Mouse (Mus musculus) limb, embryonic 15.5 days (tissue): ENCODE data around the gene Usp37. TPM values are rescaled to one million over a fixed set of nuclear protein-coding genes. Genes with fewer than 3 reads are reported as not detected.

Source experiments
- ATAC-seq: fragments of 200-750 bp; cut with Nextera tagmentation; 2 replicates; pipeline ENCODE4 v1.8.0; 2017; ENCODE audit warnings: low read depth, moderate TSS enrichment; ENCODE audit not compliant: insufficient number of reproducible peaks, low FRiP score, low TSS enrichment
- H3K27ac ChIP-seq: fragments of 300-500 bp; sonication (generic); 2 replicates; pipeline ENCODE4 v1.5.1; 2015; ENCODE audit warnings: moderate library complexity, mild to moderate bottlenecking, inconsistent platforms
- H3K27me3 ChIP-seq: fragments of 300-500 bp; sonication (generic); 2 replicates; pipeline ENCODE4 v1.6.1; 2015; ENCODE audit warnings: inconsistent platforms
- H3K36me3 ChIP-seq: fragments of 300-500 bp; sonication (generic); 2 replicates; pipeline ENCODE4 v1.6.1; 2015; ENCODE audit warnings: inconsistent platforms
- H3K4me1 ChIP-seq: fragments of 300-500 bp; sonication (generic); 2 replicates; pipeline ENCODE4 v1.6.1; 2015; ENCODE audit warnings: inconsistent platforms
- H3K4me2 ChIP-seq: fragments of 300-500 bp; sonication (generic); 2 replicates; pipeline ENCODE4 v1.6.1; 2015; ENCODE audit warnings: mild to moderate bottlenecking, inconsistent platforms
- H3K4me3 ChIP-seq: fragments of 300-500 bp; sonication (generic); 2 replicates; pipeline ENCODE4 v1.5.1; 2015; ENCODE audit warnings: mild to moderate bottlenecking, inconsistent platforms
- H3K9ac ChIP-seq: fragments of 300-500 bp; sonication (generic); 2 replicates; pipeline ENCODE4 v1.6.1; 2015; ENCODE audit warnings: inconsistent platforms
- H3K9me3 ChIP-seq: fragments of 300-500 bp; sonication (generic); 2 replicates; pipeline ENCODE4 v1.6.1; 2016; ENCODE audit warnings: inconsistent platforms
- WGBS: fragments of 180-500 bp; shearing (Covaris S2); methylation state at CpG from one replicate; pipeline ENCODE4 v1.1.7; 2015; 5-methylcytosine and 5-hydroxymethylcytosine counted together
- polyA plus RNA-seq: library from polyadenylated mRNA; unstranded; fragments of >200 nt; fragmentation: Nextera tagmentation; extraction: Ambion mirVana; gene quantifications from 2 replicates; pipeline ENCODE4 v1.2.1, GENCODE M21; 2015

Usp37 gene
- polyA plus RNA-seq, 1 experiment from 2014 or later = 30.5 TPM

DNA sequence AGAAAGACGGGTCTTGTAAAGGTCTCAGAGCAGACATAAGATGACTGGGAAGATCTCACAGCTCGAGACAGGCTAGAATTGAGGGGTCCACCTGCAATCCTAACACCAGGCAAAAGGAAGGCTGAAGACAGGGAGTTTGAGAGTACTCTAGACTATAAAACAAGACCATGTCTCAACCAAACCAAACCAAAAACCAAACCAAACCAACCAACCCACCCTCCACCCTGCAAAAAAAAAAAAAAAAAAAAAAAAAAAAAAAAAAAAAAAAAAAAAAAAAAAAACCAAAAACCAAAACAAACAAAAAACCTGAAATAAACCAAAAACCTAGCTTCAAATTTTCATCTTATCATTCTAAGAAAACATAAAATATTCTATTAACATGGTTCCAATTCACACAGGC, 99.5 kb downstream of the Usp37 start:
- Histone ChIP-seq H3K9ac (no peak overlapping the region), H3K27me3 (no peaks in the 10 kb centered on the region), H3K27ac (no peak overlapping the region), H3K4me3 (no peak overlapping the region), H3K4me2 (no peak overlapping the region), H3K36me3 (peaks cover 68% of the 10 kb centered on the region), H3K4me1 (no peaks in the 10 kb centered on the region), H3K9me3 (no peaks in the 10 kb centered on the region)
- WGBS = 93% methylated on average over 2 of the region's 2 CpGs
- ATAC-seq = no peak

DNA sequence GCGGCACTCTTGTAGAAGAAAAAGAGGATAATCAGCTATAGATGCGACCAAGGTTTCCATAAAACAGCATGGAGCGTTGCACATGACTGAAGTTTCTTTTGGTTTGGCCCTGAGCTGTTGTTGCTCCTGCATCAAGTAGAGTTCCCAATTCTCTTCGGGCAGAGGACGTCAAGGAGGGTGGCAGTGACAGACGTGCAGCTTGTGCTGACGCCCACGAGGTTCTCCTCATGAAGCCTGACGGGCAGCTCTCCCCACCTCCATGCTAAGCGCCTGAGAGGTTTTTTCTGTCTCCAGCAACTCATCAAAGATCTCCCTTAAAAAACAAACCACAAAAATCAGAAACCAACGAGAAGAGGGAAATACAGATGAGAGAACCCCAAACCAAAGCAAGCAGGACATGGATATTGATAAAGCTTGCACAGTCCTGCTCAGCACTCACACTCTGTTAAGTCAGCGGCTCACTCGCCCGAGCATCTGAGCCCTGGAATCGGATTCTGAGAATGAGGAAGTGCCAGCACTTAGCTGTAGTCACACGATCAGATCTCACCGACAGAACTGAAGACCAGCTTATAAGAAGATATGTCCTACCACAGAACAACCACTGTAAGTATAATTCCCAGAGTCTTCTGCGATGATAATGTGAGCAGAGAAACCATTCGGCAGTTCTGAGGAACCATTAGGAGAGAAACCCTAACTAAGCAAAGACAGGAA, 104.8 kb downstream of the Usp37 start:
- 86% methylated on average over 19 of the region's 19 CpGs for WGBS
- Histone ChIP-seq H3K4me1 (no peaks in the 10 kb centered on the region), H3K4me2 (no peak overlapping the region), H3K4me3 (no peak overlapping the region), H3K9me3 (no peaks in the 10 kb centered on the region), H3K36me3 (peaks cover 61% of the 10 kb centered on the region), H3K27ac (no peak overlapping the region), H3K27me3 (no peaks in the 10 kb centered on the region), H3K9ac (no peak overlapping the region)
- ATAC-seq = no peak

DNA sequence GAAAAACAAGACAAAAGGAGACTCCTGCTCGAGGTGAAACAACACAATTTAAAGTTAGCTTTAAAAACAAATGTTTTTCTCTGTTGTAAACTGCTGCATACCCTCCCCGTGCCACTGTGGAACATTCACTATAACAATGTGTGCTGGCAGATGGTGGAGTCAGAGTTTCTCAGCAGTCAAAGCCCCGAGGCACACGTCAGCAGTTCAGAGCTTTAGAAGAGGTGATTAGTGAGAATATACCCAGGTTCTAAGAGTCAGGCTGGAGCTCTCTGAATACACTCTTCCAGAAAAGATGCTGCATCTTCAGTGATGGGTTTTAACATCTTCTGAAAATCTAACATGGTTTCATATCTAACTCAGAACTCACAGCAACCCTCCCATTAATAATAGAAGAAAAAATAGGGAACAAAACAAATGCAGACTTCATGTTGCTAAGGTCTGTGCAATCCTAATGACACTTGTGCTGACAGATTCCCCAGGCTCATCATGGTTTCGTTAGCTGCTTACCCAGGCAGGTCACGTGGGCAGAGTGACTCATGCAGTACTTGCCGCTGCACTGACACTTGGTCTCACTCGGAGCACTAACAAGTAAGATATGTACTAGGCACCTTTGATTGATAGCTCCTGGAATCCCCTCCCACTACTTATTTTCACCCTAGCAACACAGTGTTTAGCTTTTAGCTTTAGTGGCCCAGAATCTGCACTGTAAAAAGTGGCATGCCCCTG, 106.2 kb downstream of the Usp37 start:
- Histone ChIP-seq H3K36me3 (peaks cover 66% of the 10 kb centered on the region), H3K9ac (no peak overlapping the region), H3K9me3 (no peaks in the 10 kb centered on the region), H3K27ac (no peak overlapping the region), H3K4me2 (no peak overlapping the region), H3K4me1 (no peaks in the 10 kb centered on the region), H3K27me3 (no peaks in the 10 kb centered on the region), H3K4me3 (no peak overlapping the region)
- no peak for ATAC-seq
- WGBS = 62% methylated on average over 8 of the region's 8 CpGs

DNA sequence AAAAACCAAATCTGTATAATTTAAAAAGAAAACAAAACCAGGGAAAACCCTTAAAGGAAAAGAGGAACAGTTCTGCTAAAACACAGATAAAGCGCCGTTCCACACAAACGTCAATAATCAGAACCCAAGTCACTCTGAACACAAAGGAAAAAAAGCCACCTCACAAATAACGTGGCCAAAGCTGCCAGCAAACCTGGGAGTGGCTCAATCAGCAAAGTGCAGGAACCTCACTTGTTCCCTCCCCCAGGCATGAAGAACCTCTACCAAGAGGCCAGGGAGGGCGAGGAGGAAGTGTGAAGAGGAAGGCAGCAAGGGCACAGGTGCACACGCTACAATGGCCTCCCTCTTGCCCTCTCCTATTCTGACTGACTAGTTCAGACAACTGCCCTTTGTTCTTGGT, 108.5 kb downstream of the Usp37 start:
- peaks cover 55% of the 10 kb centered on the region for H3K36me3 ChIP-seq

DNA sequence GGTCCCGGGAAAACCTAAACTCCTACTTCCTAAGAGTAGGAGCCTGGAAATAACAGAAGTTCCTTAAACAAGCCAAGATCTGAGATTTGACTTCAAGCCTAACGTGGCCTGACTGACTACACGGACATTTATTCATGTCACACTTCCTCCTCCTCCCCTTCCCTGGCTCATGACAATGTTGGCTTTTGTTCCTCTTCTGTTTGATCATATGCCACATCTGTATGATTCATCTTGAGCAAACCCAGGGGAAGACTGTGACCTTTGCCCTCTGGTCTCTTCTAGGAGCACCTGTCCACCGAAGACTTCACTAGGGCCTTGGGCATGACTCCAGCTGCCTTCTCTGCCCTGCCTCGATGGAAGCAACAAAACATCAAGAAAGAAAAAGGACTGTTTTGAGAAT, 109.5 kb downstream of the Usp37 start:
- no peak overlapping the region for H3K4me2 ChIP-seq
- WGBS = 62% methylated on average over 5 of the region's 5 CpGs
- H3K4me3 ChIP-seq = no peak overlapping the region
- no peak overlapping the region for H3K9ac ChIP-seq
- H3K4me1 ChIP-seq = no peaks in the 10 kb centered on the region
- H3K27ac ChIP-seq = no peak overlapping the region; the same call in 1 of the 2 replicates
- H3K9me3 ChIP-seq = no peaks in the 10 kb centered on the region
- ATAC-seq = no peak
- H3K36me3 ChIP-seq = peaks cover 47% of the 10 kb centered on the region
- no peaks in the 10 kb centered on the region for H3K27me3 ChIP-seq

More for the DNA sequence above, 108.5 kb downstream of the Usp37 start:
- Histone ChIP-seq H3K27me3 (no peaks in the 10 kb centered on the region), H3K9ac (no peak overlapping the region), H3K9me3 (no peaks in the 10 kb centered on the region), H3K4me1 (no peaks in the 10 kb centered on the region), H3K4me3 (no peak overlapping the region), H3K27ac (no peak overlapping the region), H3K4me2 (no peak overlapping the region)
- WGBS = 83% methylated on average over 6 of the region's 6 CpGs
- ATAC-seq = no peak

DNA sequence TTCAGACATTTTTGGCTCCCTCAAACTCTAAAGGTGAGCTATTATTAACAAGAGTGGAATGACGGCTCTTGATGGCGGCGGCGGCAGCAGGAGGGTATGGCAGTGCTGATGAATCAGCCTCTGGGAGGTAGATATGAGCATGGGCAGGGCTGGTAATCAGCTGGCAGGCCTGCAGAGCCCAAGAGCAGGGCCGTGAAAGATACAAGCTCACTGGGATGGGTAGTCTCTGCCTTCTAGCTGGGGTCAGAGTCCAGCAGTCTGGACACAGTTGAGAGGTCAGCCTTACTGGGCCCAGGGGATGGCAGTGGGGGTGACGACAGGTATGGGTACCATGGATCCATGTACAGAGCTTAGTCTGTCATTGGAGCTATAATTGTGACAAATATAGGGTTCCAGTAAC, 110.9 kb downstream of the Usp37 start:
- Histone ChIP-seq H3K4me3 (no peak overlapping the region), H3K4me1 (no peaks in the 10 kb centered on the region), H3K4me2 (no peak overlapping the region), H3K9ac (no peak overlapping the region), H3K36me3 (peaks cover 39% of the 10 kb centered on the region), H3K9me3 (no peaks in the 10 kb centered on the region), H3K27me3 (no peaks in the 10 kb centered on the region), H3K27ac (no peak overlapping the region)
- 86% methylated on average over 6 of the region's 6 CpGs for WGBS
- ATAC-seq = no peak

DNA sequence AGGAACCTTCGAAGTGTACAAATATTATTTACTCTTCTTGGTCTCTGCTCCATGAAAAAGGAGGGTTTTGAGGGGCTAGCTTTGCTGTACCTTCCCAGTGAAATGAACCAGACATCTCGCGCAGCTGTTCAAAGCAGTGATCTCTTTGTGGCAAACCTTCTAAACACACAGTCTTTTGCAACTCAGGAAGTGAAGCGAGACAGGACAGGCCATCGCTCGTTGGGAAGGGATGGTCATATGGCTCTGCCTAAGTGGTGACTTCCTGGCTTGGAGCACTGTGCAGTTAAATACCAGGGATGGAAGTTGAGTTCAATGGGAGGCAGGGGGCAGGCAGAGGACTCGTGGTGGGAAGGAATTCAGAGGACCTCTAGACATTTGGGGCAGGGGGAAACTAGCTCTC, 118.2 kb downstream of the Usp37 start:
- WGBS = 69% methylated on average over 7 of the region's 7 CpGs
- no peak for ATAC-seq
- no peaks in the 10 kb centered on the region for H3K36me3 ChIP-seq

DNA sequence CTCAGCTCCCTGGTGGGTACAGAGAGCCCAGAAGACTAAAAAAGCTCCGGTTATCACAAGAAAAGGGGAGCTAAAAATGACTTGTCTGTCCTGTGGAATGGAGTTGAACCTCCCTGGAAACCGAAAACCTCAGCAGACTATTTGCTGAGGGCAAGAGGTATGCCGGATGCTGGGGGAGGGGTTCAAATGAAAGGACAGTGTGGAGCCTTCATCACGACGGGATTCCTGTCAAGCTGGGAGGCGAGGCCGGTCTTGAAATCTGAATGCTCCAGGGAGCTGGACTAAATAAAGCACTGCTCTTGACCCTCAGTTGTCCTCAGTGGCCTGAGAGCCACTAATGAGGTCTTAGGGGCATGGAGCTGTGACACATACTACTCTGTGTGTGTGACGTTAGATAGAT, 120.9 kb downstream of the Usp37 start:
- H3K36me3 ChIP-seq = no peaks in the 10 kb centered on the region
- H3K27ac ChIP-seq = no peak overlapping the region
- no peaks in the 10 kb centered on the region for H3K27me3 ChIP-seq
- no peak overlapping the region for H3K4me3 ChIP-seq
- WGBS = 42% methylated on average over 8 of the region's 8 CpGs
- no peak overlapping the region for H3K4me2 ChIP-seq
- no peaks in the 10 kb centered on the region for H3K4me1 ChIP-seq
- no peak overlapping the region for H3K9ac ChIP-seq
- no peak for ATAC-seq
- H3K9me3 ChIP-seq = no peaks in the 10 kb centered on the region

More for the DNA sequence above, 118.2 kb downstream of the Usp37 start:
- Histone ChIP-seq H3K4me2 (no peak overlapping the region), H3K27ac (no peak overlapping the region), H3K4me3 (no peak overlapping the region), H3K9me3 (no peaks in the 10 kb centered on the region), H3K9ac (no peak overlapping the region), H3K27me3 (no peaks in the 10 kb centered on the region), H3K4me1 (no peaks in the 10 kb centered on the region)

DNA sequence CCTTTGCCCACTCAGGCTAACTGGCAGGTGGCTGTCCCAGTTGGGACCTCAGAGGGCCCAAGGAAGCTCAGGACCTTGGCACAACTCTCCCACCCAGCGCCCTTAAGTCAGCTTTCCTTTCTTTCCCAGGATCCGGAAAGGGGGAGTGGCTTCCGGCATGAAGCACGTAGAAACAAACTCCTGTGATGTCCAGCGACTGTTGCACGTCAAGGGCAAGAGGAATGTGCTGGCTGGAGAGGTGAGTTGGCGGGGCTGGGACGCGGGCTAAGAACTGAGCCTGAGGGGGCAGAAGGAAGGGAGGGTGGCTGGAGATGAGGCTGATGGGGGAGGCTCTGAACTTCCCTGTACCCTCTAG, 124.7 kb downstream of the Usp37 start:
- H3K4me2 ChIP-seq = no peak overlapping the region
- no peaks in the 10 kb centered on the region for H3K36me3 ChIP-seq
- 66% methylated on average over 9 of the region's 9 CpGs for WGBS
- no peak overlapping the region for H3K9ac ChIP-seq
- no peaks in the 10 kb centered on the region for H3K9me3 ChIP-seq
- H3K27me3 ChIP-seq = no peaks in the 10 kb centered on the region
- no peaks in the 10 kb centered on the region for H3K4me1 ChIP-seq
- ATAC-seq = no peak
- no peak overlapping the region for H3K4me3 ChIP-seq
- H3K27ac ChIP-seq = no peak overlapping the region

DNA sequence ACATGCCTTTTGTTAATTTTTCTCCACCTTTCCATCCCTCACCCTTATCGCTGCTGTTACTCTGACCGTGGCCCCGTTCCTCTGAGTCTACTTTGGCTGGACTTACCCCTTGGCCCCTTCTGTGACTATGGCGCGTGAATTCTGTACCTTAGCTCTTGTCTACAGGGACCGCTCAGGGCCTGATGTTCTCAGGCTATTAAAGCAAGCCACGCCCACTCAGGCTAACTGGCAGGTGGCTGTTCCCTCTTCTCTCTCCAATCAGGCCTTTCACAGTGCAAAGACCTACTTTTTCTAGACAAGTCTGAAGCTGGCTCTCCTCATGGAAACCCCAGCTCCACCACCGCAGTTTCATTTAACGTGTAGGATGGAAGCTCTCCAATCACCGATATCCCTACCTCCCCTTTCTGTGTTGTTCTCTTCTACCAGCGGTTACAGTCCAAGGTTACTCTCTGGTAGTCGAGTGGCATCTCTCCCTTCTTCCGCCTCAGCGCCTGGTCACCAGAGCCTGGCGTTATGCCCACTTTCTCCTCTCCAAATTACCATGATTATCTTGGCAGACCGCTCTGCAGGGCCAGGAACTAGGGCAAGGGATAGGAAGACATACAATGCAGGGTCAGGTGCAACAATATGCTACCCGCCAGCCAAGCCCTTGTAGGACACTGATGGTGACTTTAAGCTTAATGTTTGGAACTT, 125.2 kb downstream of the Usp37 start:
- Histone ChIP-seq H3K4me1 (no peaks in the 10 kb centered on the region), H3K4me3 (no peak overlapping the region), H3K27me3 (no peaks in the 10 kb centered on the region), H3K9ac (no peak overlapping the region), H3K36me3 (no peaks in the 10 kb centered on the region), H3K4me2 (no peak overlapping the region), H3K27ac (no peak overlapping the region), H3K9me3 (no peaks in the 10 kb centered on the region)
- 78% methylated on average over 17 of the region's 17 CpGs for WGBS
- ATAC-seq = no peak

DNA sequence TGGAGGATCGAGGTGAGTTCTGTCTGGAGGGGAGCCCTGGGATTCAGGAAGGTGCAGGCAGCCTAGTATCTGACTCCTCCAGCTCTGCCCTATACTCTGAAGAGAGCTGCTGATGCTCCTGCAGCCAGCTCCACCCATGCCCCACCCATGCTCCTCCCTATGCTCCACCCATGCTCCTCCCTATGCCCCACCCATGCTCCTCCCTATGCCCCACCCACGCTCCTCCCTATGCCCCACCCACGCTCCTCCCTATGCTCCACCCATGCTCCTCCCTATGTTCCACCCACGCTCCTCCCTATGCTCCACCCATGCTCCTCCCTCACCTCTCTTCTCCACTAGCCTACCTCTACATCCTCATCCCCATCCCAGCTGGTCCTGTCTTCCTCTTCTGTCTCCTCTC, 128.9 kb downstream of the Usp37 start:
- Histone ChIP-seq H3K4me1 (no peaks in the 10 kb centered on the region), H3K9me3 (no peaks in the 10 kb centered on the region), H3K36me3 (no peaks in the 10 kb centered on the region), H3K27ac (no peak overlapping the region), H3K27me3 (no peaks in the 10 kb centered on the region), H3K4me3 (no peak overlapping the region), H3K9ac (no peak overlapping the region), H3K4me2 (no peak overlapping the region)
- ATAC-seq = no peak
- 40% methylated on average over 4 of the region's 4 CpGs for WGBS

DNA sequence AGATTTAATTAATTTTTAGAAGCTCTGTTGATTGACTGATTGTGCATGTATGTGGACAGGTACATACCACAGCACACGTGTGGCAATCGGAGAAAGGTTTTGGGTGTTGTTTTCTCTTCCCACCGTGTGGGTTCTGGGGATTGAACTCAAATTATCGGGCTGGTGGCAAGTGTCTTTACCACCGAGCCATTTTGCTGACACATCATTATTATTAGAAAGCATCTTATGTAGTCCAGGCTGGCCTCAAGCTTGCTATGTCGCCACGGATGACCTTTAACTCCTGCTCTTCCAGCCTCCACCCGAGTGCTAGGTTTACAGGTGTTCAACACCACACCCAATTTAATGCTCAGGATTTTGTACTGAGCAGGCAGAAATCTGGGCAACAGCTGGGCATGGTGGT, 131.4 kb downstream of the Usp37 start:
- Histone ChIP-seq H3K27ac (no peak overlapping the region), H3K9me3 (no peaks in the 10 kb centered on the region), H3K4me3 (no peak overlapping the region), H3K36me3 (no peaks in the 10 kb centered on the region), H3K27me3 (no peaks in the 10 kb centered on the region), H3K4me2 (no peak overlapping the region), H3K9ac (no peak overlapping the region), H3K4me1 (peaks cover 4% of the 10 kb centered on the region; the same call in 1 of the 2 replicates)
- no peak for ATAC-seq
- WGBS = 78% methylated on average over 8 of the region's 8 CpGs
